Mouse (Mus musculus): Measurements from ENCODE around the gene Cmtm8.

Cmtm8 gene

DNA sequence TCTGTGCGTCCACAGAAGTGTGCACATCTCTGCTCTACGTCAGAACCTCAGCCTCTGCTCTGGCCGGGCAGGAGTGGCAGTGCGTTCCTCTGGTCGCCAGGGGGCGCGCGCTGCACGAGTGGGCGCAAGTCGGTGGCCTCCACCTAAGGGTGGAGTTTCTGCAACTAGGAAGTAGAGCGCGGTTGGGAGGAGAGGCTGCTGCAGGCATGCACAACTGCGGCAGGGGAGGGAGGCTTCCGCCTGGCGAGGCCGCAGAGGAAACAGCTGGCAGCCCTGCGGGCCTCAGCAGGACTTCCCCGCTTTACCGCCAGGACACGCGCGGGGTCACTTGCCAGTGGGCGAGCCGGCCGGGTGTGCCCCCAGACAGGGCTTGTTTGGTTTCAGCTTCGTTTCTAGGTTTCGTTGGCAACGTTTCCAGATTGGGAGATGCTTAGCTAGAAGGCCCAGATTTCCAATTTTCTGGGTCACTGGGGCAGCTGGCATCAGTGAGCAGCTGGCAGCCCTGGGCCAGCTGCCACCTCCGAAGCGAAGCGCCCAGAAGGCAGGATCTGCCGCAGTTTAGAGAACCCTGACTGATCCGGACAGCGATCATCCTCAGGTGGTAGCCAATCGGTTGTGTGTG, 91.0 kb downstream of the Cmtm8 start:
- DNase-seq (ENCODE audit: low read depth), result peak; percentile 95

GRCm38 (mm10) chr9:114752311-114752710, 91.6 kb downstream of the Cmtm8 start:
- no peak for DNase-seq (ENCODE audit: low read depth)

- DNase-seq (ENCODE audit: low read depth), result no peak
Observed at GRCm38 (mm10) chr9:114751582-114751981, 92.4 kb downstream of the Cmtm8 start.

GRCm38 (mm10) chr9:114747466-114747865, 96.5 kb downstream of the Cmtm8 start:
- no peak for DNase-seq (ENCODE audit: low read depth)

- DNase-seq (ENCODE audit: low read depth), result no peak
Observed at GRCm38 (mm10) chr9:114747012-114747411, 96.9 kb downstream of the Cmtm8 start.

DNA sequence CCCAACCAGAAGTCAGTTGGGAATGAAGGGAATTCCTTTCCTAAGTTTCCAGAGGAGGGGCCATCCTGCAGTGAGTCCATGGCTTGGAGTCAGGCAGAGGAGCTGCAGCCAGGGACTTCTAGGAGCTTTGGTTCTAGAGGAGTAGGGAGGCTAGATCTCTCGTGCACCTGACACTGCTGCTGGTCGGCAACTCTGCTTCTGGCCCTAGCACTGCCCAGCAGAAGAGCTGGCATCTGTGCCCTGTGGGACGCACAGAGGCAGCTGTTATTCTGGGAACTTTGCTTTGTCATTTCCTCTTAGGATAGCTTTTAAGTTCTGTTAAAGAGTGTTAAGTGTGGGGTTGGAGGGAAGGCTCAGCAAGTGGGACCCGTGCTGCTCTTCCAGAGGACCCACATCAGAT, 98.3 kb downstream of the Cmtm8 start:
- no peak for DNase-seq (ENCODE audit: low read depth)

- no peak for DNase-seq (ENCODE audit: low read depth)
Observed at GRCm38 (mm10) chr9:114745163-114745562, 98.8 kb downstream of the Cmtm8 start.

GRCm38 (mm10) chr9:114742731-114743130, 101.2 kb downstream of the Cmtm8 start:
- DNase-seq (ENCODE audit: low read depth), result no peak

- DNase-seq (ENCODE audit: low read depth), result no peak
Observed at GRCm38 (mm10) chr9:114740336-114740735, 103.6 kb downstream of the Cmtm8 start.

Measured in NIH3T3 (cell line).